Mouse (Mus musculus): ENCODE measurements around the gene Hes2. TPM values are rescaled to one million over a fixed set of nuclear protein-coding genes. Genes with fewer than 3 reads are reported as not detected.
A peak's percentile ranks its signal among the peaks of the same experiment; 100 is the strongest.

Hes2 gene
- total and polyA plus RNA-seq, 3 experiments, result 0.04 to 0.33 TPM; not detected in 1

DNA sequence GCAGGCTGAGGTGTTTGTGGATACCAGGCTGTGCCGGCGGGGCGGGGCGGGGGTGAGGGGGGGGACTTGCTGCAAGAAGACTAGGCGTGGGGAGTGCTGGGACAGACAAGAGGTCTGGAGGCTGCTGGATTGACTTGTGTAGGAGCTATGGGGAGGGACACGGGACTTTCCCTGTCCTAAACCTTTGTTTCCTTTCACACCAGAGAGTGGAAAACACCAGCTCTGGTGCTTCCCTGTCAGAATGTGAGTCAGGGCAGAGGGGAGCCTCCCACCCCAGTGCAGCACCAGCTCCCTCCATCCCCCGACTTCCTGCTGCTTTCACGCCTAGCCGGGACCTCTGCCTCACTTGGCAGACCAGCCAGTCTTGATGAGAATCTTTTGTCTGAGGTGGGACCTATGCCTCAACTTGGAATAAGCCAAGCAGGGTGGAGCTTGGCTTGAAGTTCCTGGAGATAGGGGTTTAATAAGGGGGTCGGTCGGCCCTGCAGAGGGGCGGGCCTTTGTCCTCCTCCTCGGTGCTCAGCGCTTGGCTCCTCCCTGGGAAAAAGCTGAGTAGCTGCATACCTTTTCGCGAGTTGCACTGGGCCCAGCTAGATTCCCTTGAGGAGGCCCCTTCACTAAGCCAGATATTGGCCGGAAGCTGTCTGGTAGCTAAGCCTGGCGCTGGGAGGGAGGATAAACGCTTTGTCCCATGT is 27.0 kb downstream of the Hes2 start:
- Histone ChIP-seq H3K36me3 (replicated peaks) (peaks cover 61% of the 10 kb centered on the region), H3K4me3 (ENCODE audit: low read depth, low read length) (peak overlapping the region; percentile 57; the same call in 1 of the 2 replicates), H3K4me1 (ENCODE audit: insufficient read depth, low read depth, low read length) (peaks cover 63% of the 10 kb centered on the region), H3K9me3 (replicated peaks) (no peaks in the 10 kb centered on the region), H3K27me3 (ENCODE audit: insufficient read depth, low read length) (no peaks in the 10 kb centered on the region)
- ATAC-seq (ENCODE audit: extremely low read depth, insufficient number of reproducible peaks, low FRiP score, poor library complexity, severe bottlenecking) (no peak), DNase-seq (ENCODE audit: low spot score) (no peak)
- TF ChIP-seq POLR2AphosphoS5 (IDR thresholded peaks at IDR 0.05; ENCODE audit: insufficient replicate concordance, low read depth, low read length), result no peak
- no peak for TF ChIP-seq GATA2 (IDR thresholded peaks at IDR 0.05; ENCODE audit: borderline replicate concordance, low read depth, low read length)
- no peak for TF ChIP-seq CTCF (IDR thresholded peaks at IDR 0.05; ENCODE audit: low read depth, low read length)
- no peak for TF ChIP-seq TAL1 (conservative IDR thresholded peaks at IDR 0.05; ENCODE audit: low read depth, low read length)
- TF ChIP-seq GATA1 (IDR thresholded peaks at IDR 0.05; ENCODE audit: borderline replicate concordance, low read length), result no peak

DNA sequence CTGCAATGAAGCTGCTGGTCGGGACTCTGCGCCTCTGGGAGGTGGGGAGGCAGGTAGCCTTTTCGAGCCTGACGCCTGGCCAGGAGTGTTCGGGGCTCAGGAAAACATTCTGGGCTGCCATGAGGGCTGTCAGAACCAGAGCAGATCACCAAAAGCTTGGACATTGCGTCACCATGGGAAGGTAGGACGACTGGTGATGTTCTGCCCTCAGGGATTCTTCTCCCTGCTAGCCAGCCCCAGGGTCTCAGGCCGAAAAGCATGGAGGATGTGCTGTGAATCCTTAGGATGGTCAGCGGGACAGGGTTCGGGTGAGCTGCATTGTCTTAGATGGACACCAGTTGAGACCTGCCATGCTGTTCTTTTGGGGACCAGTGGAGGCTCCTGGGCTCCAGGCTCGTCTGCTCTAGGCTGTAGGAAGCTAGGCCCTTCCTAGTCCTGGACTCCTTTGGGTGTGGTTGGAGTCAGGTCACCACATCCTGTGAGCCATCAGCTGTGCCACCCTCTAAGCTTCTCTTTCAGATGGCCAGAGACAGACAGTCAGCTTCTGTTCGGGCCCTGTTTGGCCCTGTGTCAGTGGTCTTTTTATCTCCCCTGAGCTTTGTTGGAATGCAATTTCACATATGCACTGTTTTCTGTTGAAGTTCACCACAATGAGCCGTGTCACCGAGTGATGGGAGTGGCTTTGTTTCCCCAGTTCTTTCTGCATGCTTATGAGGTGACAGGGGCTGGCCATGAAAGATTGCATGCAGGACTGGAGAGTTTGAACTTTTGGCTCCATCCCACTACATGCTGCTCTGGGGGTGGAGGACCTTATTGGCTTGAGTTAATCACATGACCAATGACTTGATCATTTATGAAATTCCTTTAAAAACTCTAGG is 27.8 kb downstream of the Hes2 start:
- H3K36me3 ChIP-seq (replicated peaks), result peaks cover 54% of the 10 kb centered on the region
- H3K4me1 ChIP-seq (ENCODE audit: insufficient read depth, low read depth, low read length), result peaks cover 63% of the 10 kb centered on the region
- DNase-seq (ENCODE audit: low spot score) (peak; percentile 54), ATAC-seq (ENCODE audit: extremely low read depth, insufficient number of reproducible peaks, low FRiP score, poor library complexity, severe bottlenecking) (peak; percentile 22; the same call in 1 of the 2 replicates)
- no peaks in the 10 kb centered on the region for H3K27me3 ChIP-seq (ENCODE audit: insufficient read depth, low read length)
- H3K4me3 ChIP-seq (ENCODE audit: low read depth, low read length), result peak overlapping the region; percentile 57; the same call in 1 of the 2 replicates
- TF ChIP-seq CTCF (IDR thresholded peaks at IDR 0.05; ENCODE audit: low read depth, low read length) (no peak), GATA1 (IDR thresholded peaks at IDR 0.05; ENCODE audit: borderline replicate concordance, low read length) (no peak), TAL1 (conservative IDR thresholded peaks at IDR 0.05; ENCODE audit: low read depth, low read length) (no peak), POLR2AphosphoS5 (IDR thresholded peaks at IDR 0.05; ENCODE audit: insufficient replicate concordance, low read depth, low read length) (no peak), GATA2 (IDR thresholded peaks at IDR 0.05; ENCODE audit: borderline replicate concordance, low read depth, low read length) (no peak)
- H3K9me3 ChIP-seq (replicated peaks), result no peaks in the 10 kb centered on the region

DNA sequence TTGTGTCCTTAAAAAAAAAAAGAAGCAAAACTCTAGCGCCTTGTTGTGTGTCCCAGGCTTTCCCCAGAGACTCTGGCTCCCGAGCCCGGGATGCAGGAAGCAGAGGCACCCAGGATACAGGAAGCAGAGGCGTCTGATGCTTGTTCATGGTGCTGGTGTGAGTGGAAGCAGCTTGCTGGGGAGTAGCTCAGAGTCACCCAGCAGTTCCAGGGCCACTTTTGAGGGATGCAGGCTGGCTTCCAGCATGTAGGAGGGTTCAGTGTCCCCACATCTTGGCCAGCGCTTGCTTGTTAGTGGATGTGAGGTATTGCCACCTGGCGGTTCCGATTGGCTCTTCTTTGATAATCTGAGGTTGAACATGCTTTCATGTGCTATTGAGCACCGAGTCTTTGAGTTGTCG is 28.5 kb downstream of the Hes2 start:
- TF ChIP-seq GATA2 (IDR thresholded peaks at IDR 0.05; ENCODE audit: borderline replicate concordance, low read depth, low read length), result no peak
- no peak for TF ChIP-seq GATA1 (IDR thresholded peaks at IDR 0.05; ENCODE audit: borderline replicate concordance, low read length)
- no peak for TF ChIP-seq POLR2AphosphoS5 (IDR thresholded peaks at IDR 0.05; ENCODE audit: insufficient replicate concordance, low read depth, low read length)
- Histone ChIP-seq H3K4me1 (ENCODE audit: insufficient read depth, low read depth, low read length) (peaks cover 63% of the 10 kb centered on the region), H3K4me3 (ENCODE audit: low read depth, low read length) (peak overlapping the region; percentile 22; the same call in 1 of the 2 replicates), H3K27me3 (ENCODE audit: insufficient read depth, low read length) (no peaks in the 10 kb centered on the region), H3K9me3 (replicated peaks) (no peaks in the 10 kb centered on the region), H3K36me3 (replicated peaks) (peaks cover 47% of the 10 kb centered on the region)
- no peak for DNase-seq (ENCODE audit: low spot score)
- no peak for ATAC-seq (ENCODE audit: extremely low read depth, insufficient number of reproducible peaks, low FRiP score, poor library complexity, severe bottlenecking)

DNA sequence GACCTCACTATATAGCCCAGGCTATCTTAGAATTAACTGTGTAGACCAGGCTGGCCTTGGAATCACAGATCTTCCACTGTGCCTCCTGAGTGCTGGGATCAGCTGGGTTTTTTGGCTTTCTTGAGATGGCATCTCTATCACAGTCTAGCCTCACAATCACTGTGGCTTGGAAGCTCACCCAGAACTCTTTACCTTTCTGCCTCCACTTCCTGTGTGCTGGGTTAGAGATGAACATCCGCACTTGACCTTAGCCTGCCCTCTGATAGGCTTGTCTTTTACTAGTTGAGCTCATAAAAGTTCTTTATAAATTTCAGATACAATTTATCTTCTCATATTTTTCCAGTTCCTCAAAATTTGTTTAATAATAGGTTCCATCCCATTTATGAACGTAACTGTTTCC is 30.0 kb downstream of the Hes2 start:
- H3K4me3 ChIP-seq (ENCODE audit: low read depth, low read length), result no peak overlapping the region
- peaks cover 71% of the 10 kb centered on the region for H3K4me1 ChIP-seq (ENCODE audit: insufficient read depth, low read depth, low read length)
- no peak for TF ChIP-seq CTCF (IDR thresholded peaks at IDR 0.05; ENCODE audit: low read depth, low read length)
- no peak for ATAC-seq (ENCODE audit: extremely low read depth, insufficient number of reproducible peaks, low FRiP score, poor library complexity, severe bottlenecking)
- DNase-seq (ENCODE audit: low spot score), result no peak
- peaks cover 39% of the 10 kb centered on the region for H3K36me3 ChIP-seq (replicated peaks)
- no peaks in the 10 kb centered on the region for H3K9me3 ChIP-seq (replicated peaks)
- no peaks in the 10 kb centered on the region for H3K27me3 ChIP-seq (ENCODE audit: insufficient read depth, low read length)

DNA sequence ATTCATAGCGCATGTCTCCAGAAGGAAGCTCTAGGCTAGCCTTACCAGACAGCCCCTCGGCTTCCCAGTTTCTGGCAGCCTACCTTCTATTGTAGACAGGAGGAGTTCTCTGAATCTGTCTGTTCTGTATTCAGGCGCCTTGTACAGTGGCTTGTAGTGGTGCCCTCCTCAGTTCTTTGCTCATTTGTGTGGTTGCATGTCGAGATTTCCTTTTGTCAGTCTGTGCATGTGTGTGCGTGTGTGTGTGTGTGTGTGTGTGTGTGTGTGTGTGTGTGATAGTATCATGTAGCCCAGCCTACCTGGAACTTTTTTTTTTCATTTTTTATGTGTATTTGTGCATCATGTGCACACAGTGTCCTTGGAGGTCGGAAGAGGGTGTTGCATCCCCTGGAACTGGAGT is 30.4 kb downstream of the Hes2 start:
- H3K4me3 ChIP-seq (ENCODE audit: low read depth, low read length), result no peak overlapping the region
- H3K27me3 ChIP-seq (ENCODE audit: insufficient read depth, low read length), result no peaks in the 10 kb centered on the region
- no peak for ATAC-seq (ENCODE audit: extremely low read depth, insufficient number of reproducible peaks, low FRiP score, poor library complexity, severe bottlenecking)

DNA sequence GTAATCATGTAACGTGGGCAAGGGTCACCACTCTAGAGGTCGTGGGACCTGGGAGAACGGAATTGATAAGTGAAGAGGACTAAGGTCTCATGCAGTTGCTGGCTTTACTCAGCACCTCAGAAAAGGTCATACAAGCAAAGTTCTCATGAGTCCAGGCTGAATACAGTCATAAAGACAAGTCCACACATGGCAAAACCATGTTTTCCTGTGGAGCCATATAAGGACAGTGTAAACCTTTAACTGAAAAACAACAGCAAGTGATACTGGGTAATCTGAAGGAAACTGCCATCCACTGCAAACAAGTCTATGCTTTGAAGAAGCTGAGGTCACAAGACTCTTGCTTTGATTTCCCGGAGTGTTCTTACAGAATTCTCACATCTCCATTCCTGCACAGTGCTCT is 31.0 kb downstream of the Hes2 start:
- Histone ChIP-seq H3K4me1 (ENCODE audit: insufficient read depth, low read depth, low read length) (peaks cover 73% of the 10 kb centered on the region), H3K9me3 (replicated peaks) (no peaks in the 10 kb centered on the region), H3K36me3 (replicated peaks) (peaks cover 30% of the 10 kb centered on the region), H3K27me3 (ENCODE audit: insufficient read depth, low read length) (no peaks in the 10 kb centered on the region), H3K4me3 (ENCODE audit: low read depth, low read length) (peak overlapping the region; percentile 60; the same call in 1 of the 2 replicates)
- no peak for TF ChIP-seq TAL1 (conservative IDR thresholded peaks at IDR 0.05; ENCODE audit: low read depth, low read length)
- no peak for TF ChIP-seq CTCF (IDR thresholded peaks at IDR 0.05; ENCODE audit: low read depth, low read length)
- no peak for TF ChIP-seq GATA1 (IDR thresholded peaks at IDR 0.05; ENCODE audit: borderline replicate concordance, low read length)
- TF ChIP-seq GATA2 (IDR thresholded peaks at IDR 0.05; ENCODE audit: borderline replicate concordance, low read depth, low read length), result no peak
- TF ChIP-seq POLR2AphosphoS5 (IDR thresholded peaks at IDR 0.05; ENCODE audit: insufficient replicate concordance, low read depth, low read length), result no peak
- DNase-seq (ENCODE audit: low spot score) (no peak), ATAC-seq (ENCODE audit: extremely low read depth, insufficient number of reproducible peaks, low FRiP score, poor library complexity, severe bottlenecking) (no peak)

More for the DNA sequence above, 30.4 kb downstream of the Hes2 start:
- no peak for DNase-seq (ENCODE audit: low spot score)
- TF ChIP-seq TAL1 (conservative IDR thresholded peaks at IDR 0.05; ENCODE audit: low read depth, low read length), result no peak
- TF ChIP-seq GATA1 (IDR thresholded peaks at IDR 0.05; ENCODE audit: borderline replicate concordance, low read length), result no peak
- no peak for TF ChIP-seq CTCF (IDR thresholded peaks at IDR 0.05; ENCODE audit: low read depth, low read length)
- TF ChIP-seq GATA2 (IDR thresholded peaks at IDR 0.05; ENCODE audit: borderline replicate concordance, low read depth, low read length), result no peak
- no peak for TF ChIP-seq POLR2AphosphoS5 (IDR thresholded peaks at IDR 0.05; ENCODE audit: insufficient replicate concordance, low read depth, low read length)
- Histone ChIP-seq H3K9me3 (replicated peaks) (no peaks in the 10 kb centered on the region), H3K4me1 (ENCODE audit: insufficient read depth, low read depth, low read length) (peaks cover 71% of the 10 kb centered on the region), H3K36me3 (replicated peaks) (peaks cover 35% of the 10 kb centered on the region)

Measured in G1E (cell line).